Mouse (Mus musculus) limb, embryonic 11.5 days (tissue): ENCODE measurements at regions not wholly inside any gene's neighbourhood (a gene's known extent, or its start where the extent isn't known, plus 50 kb on each side); places are given as distances from the start of the nearest gene placed in this dataset.

Experiments
- ATAC-seq: fragments of 200-750 bp; cut with Nextera tagmentation; 2 replicates; pipeline ENCODE4 v1.8.0; 2017; ENCODE audit warnings: low read depth; ENCODE audit not compliant: insufficient number of reproducible peaks, low FRiP score, low TSS enrichment
- DNase-seq: peaks from one replicate; pipeline ENCODE4 v3.0.0-alpha.2; 2015; ENCODE audit warnings: low spot score
- H3K27ac ChIP-seq: fragments of 300-500 bp; sonication (generic); replicated peaks from 2 replicates; pipeline ENCODE4 v1.5.1; 2014; ENCODE audit warnings: low read depth, mild to moderate bottlenecking, low read length
- H3K27me3 ChIP-seq: fragments of 300-500 bp; sonication (generic); 2 replicates; pipeline ENCODE4 v1.6.1; 2014; ENCODE audit warnings: mild to moderate bottlenecking, low read length, mixed read lengths; ENCODE audit not compliant: control insufficient read depth, insufficient read depth
- H3K36me3 ChIP-seq: fragments of 300-500 bp; sonication (generic); 2 replicates; pipeline ENCODE4 v1.6.1; 2014; ENCODE audit warnings: mild to moderate bottlenecking, low read length, moderate library complexity, mixed read lengths; ENCODE audit not compliant: control insufficient read depth, insufficient read depth
- H3K4me1 ChIP-seq: fragments of 300-500 bp; sonication (generic); 2 replicates; pipeline ENCODE4 v1.6.1; 2014; ENCODE audit warnings: low read length, mixed read lengths; ENCODE audit not compliant: control insufficient read depth, insufficient read depth
- H3K4me2 ChIP-seq: fragments of 300-500 bp; sonication (generic); 2 replicates; pipeline ENCODE4 v1.6.1; 2014; ENCODE audit warnings: low read depth, mild to moderate bottlenecking, moderate library complexity; ENCODE audit not compliant: severe bottlenecking
- H3K4me3 ChIP-seq: fragments of 300-500 bp; sonication (generic); 2 replicates; pipeline ENCODE4 v1.5.1; 2014; ENCODE audit warnings: low read depth, low read length
- H3K9ac ChIP-seq: fragments of 300-500 bp; sonication (generic); 2 replicates; pipeline ENCODE4 v1.6.1; 2014; ENCODE audit warnings: mild to moderate bottlenecking, low read length
- H3K9me3 ChIP-seq: fragments of 300-500 bp; sonication (generic); 2 replicates; pipeline ENCODE4 v1.6.1; 2016; ENCODE audit warnings: low read length; ENCODE audit not compliant: control insufficient read depth
- WGBS: fragments of 180-500 bp; shearing (Covaris S2); extraction: QIAGEN DNeasy Blood & Tissue Kit; methylation state at CpG from one replicate; pipeline ENCODE4 v1.1.7; 2014; 5-methylcytosine and 5-hydroxymethylcytosine counted together

DNA sequence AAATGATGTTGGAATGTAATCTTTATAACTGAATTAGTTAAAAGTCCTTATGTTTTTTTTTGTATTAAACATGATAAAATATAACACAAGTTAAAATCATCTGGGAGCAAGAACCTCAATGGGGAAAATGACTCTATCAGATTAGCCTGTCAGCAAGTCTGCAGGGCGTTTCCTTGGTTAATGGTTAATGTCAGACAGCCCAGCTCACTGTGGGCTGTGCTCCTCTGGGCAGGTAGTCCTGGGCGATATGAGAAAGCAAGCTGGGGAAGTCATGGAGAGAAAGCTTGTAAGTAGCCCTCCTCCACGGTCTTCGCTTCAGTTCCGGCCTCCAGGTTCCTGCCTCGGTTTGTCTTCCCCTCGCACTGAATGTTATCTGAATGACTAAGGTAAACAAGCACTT is 379.0 kb upstream of the Prickle1 start:
- Histone ChIP-seq H3K9ac (no peak overlapping the region), H3K4me3 (no peak overlapping the region), H3K27ac (no peak overlapping the region), H3K4me2 (no peak overlapping the region), H3K27me3 (no peaks in the 10 kb centered on the region), H3K4me1 (no peaks in the 10 kb centered on the region), H3K36me3 (no peaks in the 10 kb centered on the region), H3K9me3 (no peaks in the 10 kb centered on the region)
- DNase-seq (no peak), ATAC-seq (no peak)
- WGBS, result 64% methylated on average over 7 of the region's 7 CpGs

DNA sequence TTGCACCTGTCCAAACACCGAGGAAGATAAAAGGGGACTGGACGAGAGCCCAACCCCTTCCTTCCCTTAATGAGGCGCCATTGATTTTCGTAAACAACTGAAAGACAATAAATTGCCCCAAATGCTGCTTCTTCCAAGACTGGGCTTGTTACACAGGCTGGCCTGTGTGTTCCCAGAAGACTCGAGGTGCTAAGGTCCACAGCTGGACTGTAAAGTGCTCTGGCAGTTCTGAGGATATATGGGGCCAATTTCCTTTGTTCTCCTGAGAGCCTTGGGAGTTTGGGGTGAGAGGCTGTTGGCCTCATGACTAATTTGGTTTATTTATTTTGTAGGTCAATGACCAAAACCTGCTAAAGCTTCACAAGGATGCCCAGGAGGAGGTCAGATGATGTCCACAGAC is 377.3 kb upstream of the Prickle1 start:
- no peaks in the 10 kb centered on the region for H3K4me1 ChIP-seq
- ATAC-seq (no peak), DNase-seq (no peak)
- H3K27me3 ChIP-seq, result no peaks in the 10 kb centered on the region
- H3K4me3 ChIP-seq, result no peak overlapping the region
- no peaks in the 10 kb centered on the region for H3K36me3 ChIP-seq
- no peak overlapping the region for H3K4me2 ChIP-seq
- H3K9ac ChIP-seq, result no peak overlapping the region
- WGBS, result 28% methylated on average over 5 of the region's 5 CpGs
- no peak overlapping the region for H3K27ac ChIP-seq
- no peaks in the 10 kb centered on the region for H3K9me3 ChIP-seq

DNA sequence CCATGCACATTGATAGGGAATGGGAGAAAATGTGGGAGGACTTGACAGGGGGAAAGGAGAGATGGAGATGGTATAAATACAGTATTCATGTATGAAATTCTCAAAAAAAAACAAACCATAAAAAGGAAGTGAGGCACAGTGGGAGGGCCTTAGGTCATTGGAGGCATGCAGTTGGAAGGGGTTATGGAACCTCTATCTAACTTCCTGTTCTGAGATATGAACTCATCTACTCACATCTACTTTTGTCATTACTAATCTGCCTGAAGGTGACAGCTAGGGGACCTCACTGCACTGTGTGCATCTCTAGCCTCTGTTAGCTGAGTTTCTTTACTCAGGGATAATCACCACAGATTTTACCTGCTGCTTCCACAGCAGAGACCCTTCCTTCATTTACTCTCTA is 366.3 kb upstream of the Prickle1 start:
- Histone ChIP-seq H3K4me1 (peaks cover 4% of the 10 kb centered on the region; the same call in 1 of the 2 replicates), H3K27me3 (no peaks in the 10 kb centered on the region), H3K9me3 (no peaks in the 10 kb centered on the region), H3K9ac (no peak overlapping the region), H3K36me3 (no peaks in the 10 kb centered on the region), H3K4me2 (no peak overlapping the region), H3K27ac (no peak overlapping the region), H3K4me3 (no peak overlapping the region)
- ATAC-seq, result no peak
- no peak for DNase-seq

DNA sequence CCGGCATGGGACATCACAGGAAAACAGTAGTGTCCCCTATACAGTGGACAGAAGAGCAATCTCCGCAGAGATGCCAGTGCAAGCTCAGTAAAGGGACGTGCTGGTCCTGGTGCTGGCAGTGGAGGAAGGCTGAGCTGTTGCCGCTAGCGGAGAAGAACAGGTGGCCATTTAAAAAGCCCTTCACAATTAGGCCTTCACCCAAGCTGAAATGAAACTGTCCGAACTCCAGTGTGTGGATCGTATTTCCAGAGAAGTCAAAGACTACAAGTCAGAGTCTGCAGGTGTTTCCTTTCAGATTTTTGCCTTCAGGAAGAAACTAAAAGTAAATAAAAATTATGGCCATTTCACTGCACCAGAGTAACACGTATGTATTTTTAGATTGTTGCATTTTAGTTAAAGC is 364.2 kb upstream of the Prickle1 start:
- H3K4me1 ChIP-seq, result peaks cover 4% of the 10 kb centered on the region; the same call in 1 of the 2 replicates
- no peaks in the 10 kb centered on the region for H3K9me3 ChIP-seq
- H3K27ac ChIP-seq, result no peak overlapping the region
- H3K4me3 ChIP-seq, result no peak overlapping the region
- WGBS, result 44% methylated on average over 8 of the region's 8 CpGs
- H3K36me3 ChIP-seq, result no peaks in the 10 kb centered on the region
- no peak for ATAC-seq
- no peak overlapping the region for H3K4me2 ChIP-seq
- DNase-seq, result peak; percentile 37
- H3K9ac ChIP-seq, result no peak overlapping the region
- no peaks in the 10 kb centered on the region for H3K27me3 ChIP-seq

DNA sequence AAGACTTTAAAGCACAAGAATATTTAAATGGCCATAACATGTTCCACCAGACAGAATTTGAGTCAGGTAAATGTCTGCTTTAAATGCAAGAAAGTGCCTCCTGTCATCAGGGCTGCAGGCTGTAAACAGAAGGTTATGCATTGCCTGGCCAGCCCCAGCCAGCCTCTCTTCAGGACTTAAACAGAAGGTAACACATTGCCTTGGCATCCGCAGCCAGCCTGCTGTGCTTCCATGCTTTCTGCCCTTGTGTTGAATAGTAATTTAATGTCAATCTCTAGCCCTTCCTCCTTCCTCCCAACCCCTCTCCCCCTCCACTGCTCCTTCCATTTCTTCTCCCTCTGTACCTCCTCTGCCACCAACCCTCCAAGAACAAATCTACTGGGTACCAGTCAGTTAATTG is 362.4 kb upstream of the Prickle1 start:
- ATAC-seq, result no peak
- WGBS, result 68% methylated on average over 1 of the region's 1 CpGs

DNA sequence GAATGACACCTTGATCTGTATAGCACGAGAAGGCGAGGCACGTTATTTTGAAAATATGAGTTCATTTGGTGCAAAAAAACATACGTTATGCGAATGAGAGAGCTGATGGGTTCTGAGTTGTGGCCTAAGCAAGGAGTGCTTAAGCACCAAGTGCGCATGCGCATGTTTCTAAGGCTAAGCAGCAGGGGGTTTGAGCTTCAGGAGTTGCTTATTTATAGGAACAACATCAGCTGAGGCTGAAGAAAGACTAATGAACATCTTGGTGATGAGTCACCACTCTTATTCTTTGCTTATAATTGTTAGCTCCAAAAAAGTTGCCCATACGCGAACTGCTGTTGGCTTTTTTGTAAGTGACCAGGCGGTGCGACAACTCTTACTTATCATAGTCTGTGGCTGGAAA is 361.1 kb upstream of the Prickle1 start:
- Histone ChIP-seq H3K27ac (no peak overlapping the region), H3K4me1 (peaks cover 4% of the 10 kb centered on the region; the same call in 1 of the 2 replicates), H3K4me3 (no peak overlapping the region), H3K9me3 (no peaks in the 10 kb centered on the region), H3K4me2 (no peak overlapping the region), H3K9ac (no peak overlapping the region), H3K27me3 (no peaks in the 10 kb centered on the region), H3K36me3 (no peaks in the 10 kb centered on the region)
- DNase-seq, result no peak
- no peak for ATAC-seq
- 97% methylated on average over 11 of the region's 11 CpGs for WGBS

More for the DNA sequence above, 362.4 kb upstream of the Prickle1 start:
- no peak overlapping the region for H3K9ac ChIP-seq
- H3K4me3 ChIP-seq, result no peak overlapping the region
- no peaks in the 10 kb centered on the region for H3K9me3 ChIP-seq
- no peak overlapping the region for H3K4me2 ChIP-seq
- no peaks in the 10 kb centered on the region for H3K27me3 ChIP-seq
- DNase-seq, result no peak
- no peak overlapping the region for H3K27ac ChIP-seq
- no peaks in the 10 kb centered on the region for H3K36me3 ChIP-seq
- peaks cover 4% of the 10 kb centered on the region; the same call in 1 of the 2 replicates for H3K4me1 ChIP-seq

DNA sequence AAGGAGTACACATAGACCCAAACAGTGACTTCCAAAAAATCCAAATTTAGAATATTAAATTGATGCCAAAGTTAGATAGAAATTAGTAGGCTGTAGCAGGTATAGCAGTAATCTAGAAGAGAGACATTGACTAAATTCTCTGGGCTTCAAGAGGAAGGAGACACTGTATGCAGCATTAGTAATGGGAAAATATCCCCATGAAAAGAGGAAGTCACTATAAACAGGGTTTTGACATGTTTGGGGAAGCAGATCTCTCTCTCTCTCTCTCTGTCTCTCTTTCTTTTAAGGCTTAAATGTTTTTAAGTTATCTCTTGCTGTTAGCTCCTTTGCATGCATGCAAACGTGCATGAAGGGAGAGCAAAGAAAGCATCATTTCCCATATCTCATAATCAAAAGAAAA is 357.9 kb upstream of the Prickle1 start:
- DNase-seq, result no peak
- H3K4me2 ChIP-seq, result no peak overlapping the region
- no peaks in the 10 kb centered on the region for H3K36me3 ChIP-seq
- no peaks in the 10 kb centered on the region for H3K9me3 ChIP-seq
- no peak overlapping the region for H3K9ac ChIP-seq
- no peaks in the 10 kb centered on the region for H3K27me3 ChIP-seq
- no peak overlapping the region for H3K4me3 ChIP-seq
- ATAC-seq, result no peak
- no peak overlapping the region for H3K27ac ChIP-seq
- H3K4me1 ChIP-seq, result no peaks in the 10 kb centered on the region
- 87% methylated on average over 1 of the region's 1 CpGs for WGBS

DNA sequence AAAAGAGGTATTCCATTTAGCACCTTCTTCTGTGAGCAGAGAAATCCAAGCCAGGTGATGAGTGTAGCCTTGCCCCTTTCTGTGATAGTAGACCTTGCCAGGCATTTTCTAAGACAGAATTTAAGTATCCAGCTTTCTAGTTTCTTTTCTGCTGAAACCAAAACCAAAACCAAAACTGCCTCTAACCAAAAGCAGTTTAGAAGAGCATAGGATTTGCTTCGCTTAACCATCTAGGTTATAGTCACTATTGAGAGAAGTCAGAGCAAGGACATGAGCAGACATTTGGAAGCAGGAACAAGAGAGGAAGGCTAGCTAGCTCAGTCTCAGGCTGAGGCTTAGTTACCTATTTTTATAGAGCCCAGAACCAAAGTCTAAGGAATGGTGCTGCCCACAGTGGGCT is 354.8 kb upstream of the Prickle1 start:
- H3K9ac ChIP-seq, result no peak overlapping the region
- 94% methylated on average over 1 of the region's 1 CpGs for WGBS
- ATAC-seq, result no peak

DNA sequence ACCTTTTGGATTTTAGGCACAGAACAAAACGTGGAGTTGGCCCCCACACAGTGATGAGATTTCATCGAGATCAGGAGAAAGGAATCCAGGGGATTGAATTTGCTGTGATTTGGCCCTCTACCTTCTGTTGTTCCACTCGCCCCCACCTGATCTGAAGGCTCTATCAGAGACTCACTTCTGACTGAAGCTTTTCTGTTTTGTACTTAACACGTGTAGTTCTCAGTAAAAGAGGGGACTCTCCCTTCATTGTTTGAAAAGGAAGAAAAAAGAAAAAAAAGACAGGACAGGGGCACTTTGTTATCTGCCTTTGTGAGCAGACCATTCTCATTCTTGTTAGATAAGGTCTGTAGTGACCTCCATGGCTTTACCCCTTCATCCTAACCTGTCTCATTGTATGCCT is 353.2 kb upstream of the Prickle1 start:
- ATAC-seq, result no peak
- Histone ChIP-seq H3K36me3 (no peaks in the 10 kb centered on the region), H3K9ac (no peak overlapping the region), H3K4me3 (no peak overlapping the region), H3K4me1 (no peaks in the 10 kb centered on the region), H3K4me2 (no peak overlapping the region), H3K27ac (no peak overlapping the region), H3K9me3 (no peaks in the 10 kb centered on the region), H3K27me3 (no peaks in the 10 kb centered on the region)
- DNase-seq, result no peak
- WGBS, result 86% methylated on average over 4 of the region's 4 CpGs

More for the DNA sequence above, 354.8 kb upstream of the Prickle1 start:
- H3K36me3 ChIP-seq, result no peaks in the 10 kb centered on the region
- no peak overlapping the region for H3K4me2 ChIP-seq
- no peaks in the 10 kb centered on the region for H3K9me3 ChIP-seq
- no peak for DNase-seq
- no peak overlapping the region for H3K27ac ChIP-seq
- no peak overlapping the region for H3K4me3 ChIP-seq
- no peaks in the 10 kb centered on the region for H3K27me3 ChIP-seq
- H3K4me1 ChIP-seq, result no peaks in the 10 kb centered on the region
